Mouse (Mus musculus) limb, embryonic 13.5 days (tissue): ENCODE data around the gene Mrps23. TPM values are rescaled to one million over a fixed set of nuclear protein-coding genes. Genes with fewer than 3 reads are reported as not detected.
"Not testable (repeated sequence)": the region's sequence is repeated elsewhere in the genome, so short reads cannot be mapped to it uniquely, and the experiment has no call there.

Source experiments
- ATAC-seq: fragments of 200-750 bp; cut with Nextera tagmentation; 2 replicates; pipeline ENCODE4 v1.8.0; 2017; ENCODE audit warnings: low read depth, moderate number of reproducible peaks, moderate TSS enrichment; ENCODE audit not compliant: low FRiP score
- H3K27ac ChIP-seq: fragments of 300-500 bp; sonication (generic); 2 replicates; pipeline ENCODE4 v1.5.1; 2015; ENCODE audit warnings: inconsistent platforms, mild to moderate bottlenecking, moderate library complexity
- H3K27me3 ChIP-seq: fragments of 300-500 bp; sonication (generic); 2 replicates; pipeline ENCODE4 v1.6.1; 2015; ENCODE audit warnings: mild to moderate bottlenecking, inconsistent platforms
- H3K36me3 ChIP-seq: fragments of 300-500 bp; sonication (generic); 2 replicates; pipeline ENCODE4 v1.6.1; 2015; ENCODE audit warnings: inconsistent platforms, mild to moderate bottlenecking, moderate library complexity
- H3K4me1 ChIP-seq: fragments of 300-500 bp; sonication (generic); 2 replicates; pipeline ENCODE4 v1.6.1; 2015; ENCODE audit warnings: inconsistent platforms
- H3K4me2 ChIP-seq: fragments of 300-500 bp; sonication (generic); replicated peaks from 2 replicates; pipeline ENCODE4 v1.6.1; 2015; ENCODE audit warnings: inconsistent platforms, mild to moderate bottlenecking, moderate library complexity
- H3K4me3 ChIP-seq: fragments of 300-500 bp; sonication (generic); 2 replicates; pipeline ENCODE4 v1.5.1; 2015; ENCODE audit warnings: moderate library complexity, mild to moderate bottlenecking, inconsistent platforms
- H3K9ac ChIP-seq: fragments of 300-500 bp; sonication (generic); 2 replicates; pipeline ENCODE4 v1.6.1; 2015; ENCODE audit warnings: mild to moderate bottlenecking, inconsistent platforms
- H3K9me3 ChIP-seq: fragments of 300-500 bp; sonication (generic); 2 replicates; pipeline ENCODE4 v1.6.1; 2016; ENCODE audit warnings: inconsistent platforms
- WGBS: fragments of 180-500 bp; shearing (Covaris S2); methylation state at CpG from one replicate; pipeline ENCODE4 v1.1.7; 2015; 5-methylcytosine and 5-hydroxymethylcytosine counted together
- polyA plus RNA-seq: library from polyadenylated mRNA; unstranded; fragments of >200 nt; fragmentation: Nextera tagmentation; extraction: Ambion mirVana; gene quantifications from 2 replicates; pipeline ENCODE4 v1.2.1, GENCODE M21; 2015

Mrps23 gene
- polyA plus RNA-seq, 1 experiment from 2014 or later, result 54.8 TPM

GRCm38 (mm10) chr11:88195699-88196098, 8.5 kb upstream of the Mrps23 start:
- ATAC-seq, H3K4me3 ChIP-seq, H3K36me3 ChIP-seq, H3K27ac ChIP-seq, H3K4me2 ChIP-seq, H3K9me3 ChIP-seq, H3K9ac ChIP-seq: not testable (repeated sequence)
- Histone ChIP-seq H3K27me3 (peaks cover 58% of the 10 kb centered on the region), H3K4me1 (peaks cover 49% of the 10 kb centered on the region)
- 81% methylated on average over 3 of the region's 3 CpGs for WGBS

GRCm38 (mm10) chr11:88197153-88197576, 7.0 kb upstream of the Mrps23 start:
- H3K4me2 ChIP-seq, result no peak overlapping the region
- H3K27me3 ChIP-seq, result peaks cover 44% of the 10 kb centered on the region
- ATAC-seq, result no peak
- no peak overlapping the region for H3K9ac ChIP-seq
- peaks cover 45% of the 10 kb centered on the region for H3K4me1 ChIP-seq
- no peak overlapping the region for H3K4me3 ChIP-seq
- H3K36me3 ChIP-seq, result no peaks in the 10 kb centered on the region
- H3K9me3 ChIP-seq, result no peaks in the 10 kb centered on the region
- H3K27ac ChIP-seq, result no peak overlapping the region
- 8% methylated on average over 2 of the region's 2 CpGs for WGBS

GRCm38 (mm10) chr11:88198223-88198622, 6.0 kb upstream of the Mrps23 start:
- 31% methylated on average over 4 of the region's 4 CpGs for WGBS
- H3K4me2 ChIP-seq, result no peak overlapping the region
- peaks cover 34% of the 10 kb centered on the region for H3K27me3 ChIP-seq
- H3K4me3 ChIP-seq, result no peak overlapping the region
- H3K9ac ChIP-seq, result no peak overlapping the region
- H3K9me3 ChIP-seq, result no peaks in the 10 kb centered on the region
- ATAC-seq, result no peak
- no peaks in the 10 kb centered on the region for H3K36me3 ChIP-seq
- no peak overlapping the region for H3K27ac ChIP-seq
- H3K4me1 ChIP-seq, result peaks cover 39% of the 10 kb centered on the region

- 66% methylated on average over 2 of the region's 2 CpGs for WGBS
- no peak overlapping the region for H3K9ac ChIP-seq
- no peak for ATAC-seq
These were observed 3.0 kb upstream of the Mrps23 start for GRCm38 (mm10) chr11:88201172-88201571.

GRCm38 (mm10) chr11:88202077-88202476, 2.1 kb upstream of the Mrps23 start:
- peaks cover 5% of the 10 kb centered on the region; the same call in 1 of the 2 replicates for H3K36me3 ChIP-seq
- H3K9me3 ChIP-seq, result no peaks in the 10 kb centered on the region
- no peak for ATAC-seq
- H3K4me2 ChIP-seq, result no peak overlapping the region
- no peak overlapping the region for H3K27ac ChIP-seq
- peaks cover 30% of the 10 kb centered on the region for H3K4me1 ChIP-seq
- no peak overlapping the region for H3K9ac ChIP-seq
- H3K27me3 ChIP-seq, result peaks cover 3% of the 10 kb centered on the region; the same call in 1 of the 2 replicates
- no peak overlapping the region for H3K4me3 ChIP-seq
- 17% methylated on average over 2 of the region's 2 CpGs for WGBS

More at GRCm38 (mm10) chr11:88201172-88201571, 3.0 kb upstream of the Mrps23 start:
- Histone ChIP-seq H3K27me3 (peaks cover 5% of the 10 kb centered on the region; the same call in 1 of the 2 replicates), H3K27ac (no peak overlapping the region), H3K4me3 (no peak overlapping the region), H3K4me1 (peaks cover 34% of the 10 kb centered on the region), H3K9me3 (no peaks in the 10 kb centered on the region), H3K4me2 (no peak overlapping the region), H3K36me3 (peaks cover 5% of the 10 kb centered on the region; the same call in 1 of the 2 replicates)

GRCm38 (mm10) chr11:88204593-88205368, 593 bp downstream of the Mrps23 start:
- H3K27me3 ChIP-seq, result no peaks in the 10 kb centered on the region
- WGBS, result 32% methylated on average over 30 of the region's 30 CpGs

GRCm38 (mm10) chr11:88206576-88206975, 2.4 kb downstream of the Mrps23 start:
- H3K9ac ChIP-seq, H3K4me3 ChIP-seq, H3K4me2 ChIP-seq, H3K9me3 ChIP-seq, H3K27ac ChIP-seq, H3K27me3 ChIP-seq, ATAC-seq: not testable (repeated sequence)
- WGBS, result 80% methylated on average over 8 of the region's 8 CpGs
- Histone ChIP-seq H3K4me1 (peaks cover 16% of the 10 kb centered on the region), H3K36me3 (peaks cover 40% of the 10 kb centered on the region)

More at GRCm38 (mm10) chr11:88204593-88205368, 593 bp downstream of the Mrps23 start:
- Histone ChIP-seq H3K36me3 (peaks cover 22% of the 10 kb centered on the region), H3K4me1 (peaks cover 16% of the 10 kb centered on the region), H3K9ac (peak overlapping the region; percentile 86), H3K9me3 (no peaks in the 10 kb centered on the region), H3K4me2 (peak overlapping the region; percentile 92), H3K27ac (peak overlapping the region; percentile 61), H3K4me3 (peak overlapping the region; percentile 88)
- ATAC-seq, result no peak

GRCm38 (mm10) chr11:88207697-88208096, 3.5 kb downstream of the Mrps23 start:
- Histone ChIP-seq H3K4me2 (no peak overlapping the region), H3K4me3 (no peak overlapping the region), H3K27me3 (no peaks in the 10 kb centered on the region), H3K4me1 (peaks cover 16% of the 10 kb centered on the region), H3K9me3 (no peaks in the 10 kb centered on the region), H3K36me3 (peaks cover 44% of the 10 kb centered on the region), H3K27ac (no peak overlapping the region), H3K9ac (no peak overlapping the region)
- 94% methylated on average over 2 of the region's 2 CpGs for WGBS
- no peak for ATAC-seq

- no peak for ATAC-seq
- no peak overlapping the region for H3K4me2 ChIP-seq
- no peak overlapping the region for H3K9ac ChIP-seq
- H3K27me3 ChIP-seq, result no peaks in the 10 kb centered on the region; the same call in 1 of the 2 replicates
- peaks cover 39% of the 10 kb centered on the region for H3K36me3 ChIP-seq
- no peak overlapping the region for H3K27ac ChIP-seq
- H3K4me1 ChIP-seq, result peaks cover 17% of the 10 kb centered on the region; the same call in 1 of the 2 replicates
- H3K9me3 ChIP-seq, result no peaks in the 10 kb centered on the region
- H3K4me3 ChIP-seq, result no peak overlapping the region
- WGBS, result 81% methylated on average over 5 of the region's 5 CpGs
These were observed 7.8 kb downstream of the Mrps23 start for GRCm38 (mm10) chr11:88211824-88212582.

- no peaks in the 10 kb centered on the region for H3K9me3 ChIP-seq
- no peak overlapping the region for H3K9ac ChIP-seq
- no peak for ATAC-seq
- no peak overlapping the region for H3K27ac ChIP-seq
- WGBS, result 55% methylated on average over 6 of the region's 6 CpGs
- H3K36me3 ChIP-seq, result peaks cover 30% of the 10 kb centered on the region
- H3K27me3 ChIP-seq, result no peaks in the 10 kb centered on the region; the same call in 1 of the 2 replicates
- H3K4me2 ChIP-seq, result no peak overlapping the region
- H3K4me3 ChIP-seq, result no peak overlapping the region
- H3K4me1 ChIP-seq, result peaks cover 17% of the 10 kb centered on the region; the same call in 1 of the 2 replicates
These were observed 9.6 kb downstream of the Mrps23 start for GRCm38 (mm10) chr11:88213757-88214156.

- no peaks in the 10 kb centered on the region; the same call in 1 of the 2 replicates for H3K27me3 ChIP-seq
- H3K9ac ChIP-seq, result 0 out of 2 replicates have a peak overlapping the region, but pooled peaks have one; percentile 35
- no peak overlapping the region for H3K4me3 ChIP-seq
- ATAC-seq, result no peak
- no peak overlapping the region for H3K27ac ChIP-seq
- no peak overlapping the region for H3K4me2 ChIP-seq
- H3K9me3 ChIP-seq, result no peaks in the 10 kb centered on the region
- H3K36me3 ChIP-seq, result peaks cover 18% of the 10 kb centered on the region
- WGBS, result 59% methylated on average over 21 of the region's 21 CpGs
- H3K4me1 ChIP-seq, result peaks cover 17% of the 10 kb centered on the region; the same call in 1 of the 2 replicates
These were observed 11.0 kb downstream of the Mrps23 start for GRCm38 (mm10) chr11:88214881-88215831.
